Mouse (Mus musculus) stomach, embryonic 15.5 days (tissue): ENCODE results near the gene Apopt1. TPM values are rescaled to one million over a fixed set of nuclear protein-coding genes. Genes with fewer than 3 reads are reported as not detected.

Experiments used
- polyA plus RNA-seq: library from polyadenylated mRNA; unstranded; fragments of >200 nt; fragmentation: Nextera tagmentation; extraction: Ambion mirVana; gene quantifications from 2 replicates; pipeline ENCODE4 v1.2.1, GENCODE M21; 2015

Gene Apopt1
- polyA plus RNA-seq, 1 experiment from 2014 or later = 46.4 TPM

Other genes with a start within 250 kb of the Apopt1 start
- 25.4 and 30.3 TPM in 2 replicates for gene Gm266, start 227.4 kb upstream of the Apopt1 start, polyA plus RNA-seq
- gene Eif5, start 175.2 kb upstream of the Apopt1 start, polyA plus RNA-seq = 575 TPM in 2 replicates
- gene Mark3, start 138.7 kb upstream of the Apopt1 start, polyA plus RNA-seq = 33.9 and 34.9 TPM in 2 replicates
- 607 and 634 TPM in 2 replicates for gene Ckb, start 40.9 kb upstream of the Apopt1 start, polyA plus RNA-seq
- gene Trmt61a, start 35.2 kb upstream of the Apopt1 start, polyA plus RNA-seq = 14.6 TPM in 2 replicates
- 49.5 and 50.9 TPM in 2 replicates for gene Bag5, start within 50 bp of the Apopt1 start, polyA plus RNA-seq
- 97.8 and 113 TPM in 2 replicates for gene Klc1, start 45.6 kb downstream of the Apopt1 start, polyA plus RNA-seq
- gene Xrcc3, start 100.6 kb downstream of the Apopt1 start, polyA plus RNA-seq = 7.2 and 8.5 TPM in 2 replicates
- gene Zfyve21, start 100.9 kb downstream of the Apopt1 start, polyA plus RNA-seq = 134 and 140 TPM in 2 replicates
- gene Ppp1r13b, start 194.8 kb downstream of the Apopt1 start, polyA plus RNA-seq = 22.8 and 22.9 TPM in 2 replicates